In the genomic region with DNA sequence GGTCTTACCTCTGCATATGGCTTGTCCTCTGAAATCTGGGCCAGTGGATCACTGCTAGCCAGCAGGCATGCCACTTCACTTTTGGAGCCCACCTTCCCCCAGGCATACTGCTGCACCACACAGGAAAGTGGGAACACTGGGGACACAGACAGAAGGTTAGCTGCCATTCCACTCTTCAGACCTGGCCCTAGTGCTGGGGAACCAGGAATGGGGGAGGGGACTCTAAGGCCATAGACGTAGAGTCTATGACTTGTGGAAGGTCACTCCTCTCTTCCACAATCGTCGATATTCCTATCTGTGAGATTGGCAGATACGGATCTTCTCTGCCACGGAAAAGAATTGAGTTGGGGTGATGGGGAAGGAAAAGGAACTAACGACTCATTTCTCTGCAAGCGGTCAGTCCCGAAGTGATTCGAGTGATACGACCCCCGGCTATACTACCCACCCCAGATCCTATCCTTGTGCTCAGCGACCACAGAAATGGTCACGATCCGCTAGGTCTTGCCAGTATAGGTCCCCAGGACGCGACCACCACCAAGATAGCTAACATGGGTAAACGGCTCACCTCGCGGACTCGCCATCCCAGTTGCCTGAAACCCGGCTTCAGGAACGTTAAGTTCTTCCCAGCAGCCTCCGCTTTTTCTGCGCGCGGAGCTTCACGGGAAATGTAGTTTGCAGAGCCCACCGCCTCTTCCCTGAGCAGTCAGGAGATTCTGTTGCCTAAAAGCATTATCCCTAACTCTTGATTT, we compare ENCODE assay signal across 8 mouse cellular contexts. TPM values are rescaled to one million over a fixed set of nuclear protein-coding genes. Genes with fewer than 3 reads are reported as not detected.
A peak's percentile ranks its signal among the peaks of the same experiment; 100 is the strongest.
DNase-seq lines count a peak whose midpoint lies in the region; ATAC-seq and TF ChIP-seq lines count a peak whose summit lies in the region.

A gene (minus strand): TSS at position 625 of the 749 bp plus-strand sequence.

- H3K9ac ChIP-seq in embryonic facial prominence, embryonic 14.5 days (ENCODE audit: low read depth, low read length): peak within 1 kb of the TSS; percentile 74
- H3K9ac ChIP-seq in liver, adult 2 months (ENCODE audit: low read depth, low read length): peak within 1 kb of the TSS; percentile 90

- H3K9me3 ChIP-seq in embryonic facial prominence, embryonic 14.5 days (ENCODE audit: control insufficient read depth, low read length): no peaks in the 10 kb centered on the region

- peaks cover 6% of the 10 kb centered on the region; the same call in 1 of the 2 replicates for H3K4me1 ChIP-seq in embryonic facial prominence, embryonic 14.5 days (ENCODE audit: control insufficient read depth, insufficient read depth, low read length)
- H3K4me1 ChIP-seq in liver, adult 2 months (ENCODE audit: control insufficient read depth, insufficient read depth, low read length): peaks cover 11% of the 10 kb centered on the region

- TF ChIP-seq CTCF in liver, adult 2 months (IDR thresholded peaks at IDR 0.05; ENCODE audit: low read depth, low read length): no peak

- peak; percentile 67 for DNase-seq in 416B (ENCODE audit: low read depth)
- peak; percentile 73 for DNase-seq in adrenal gland, postnatal 25 days
- peak; percentile 81 for DNase-seq in embryonic facial prominence, embryonic 14.5 days (ENCODE audit: low spot score)
- peak; percentile 63 for DNase-seq in heart, adult 8-10 months (ENCODE audit: low spot score)
- peak; percentile 72 for DNase-seq in kidney, adult 9 months
- DNase-seq in liver, adult 2 months (ENCODE audit: extremely low read depth, low read depth, low spot score): peak; percentile 59
- DNase-seq in telencephalon, adult 2 months (ENCODE audit: low read depth, low spot score): peak; percentile 76

- peaks cover 35% of the 10 kb centered on the region for H3K36me3 ChIP-seq in embryonic facial prominence, embryonic 14.5 days (ENCODE audit: control insufficient read depth, insufficient read depth, low read length)
- H3K36me3 ChIP-seq in liver, adult 2 months (ENCODE audit: control insufficient read depth, insufficient read depth, low read length): no peaks in the 10 kb centered on the region; the same call in 1 of the 2 replicates
- H3K36me3 ChIP-seq in myocyte (ENCODE audit: control insufficient read depth, insufficient read depth): no peaks in the 10 kb centered on the region

- no peak within 1 kb of the TSS for H3K27ac ChIP-seq in embryonic facial prominence, embryonic 14.5 days (replicated peaks; ENCODE audit: low read depth, low read length)
- no peak within 1 kb of the TSS for H3K27ac ChIP-seq in liver, adult 2 months (replicated peaks; ENCODE audit: insufficient read depth, low read depth, low read length)

- H3K4me3 ChIP-seq in embryonic facial prominence, embryonic 14.5 days (ENCODE audit: low read depth, low read length): peak within 1 kb of the TSS; percentile 70
- peak within 1 kb of the TSS; percentile 84 for H3K4me3 ChIP-seq in liver, adult 2 months (ENCODE audit: insufficient read depth, low read depth, low read length)
- H3K4me3 ChIP-seq in myocyte: peak within 1 kb of the TSS; percentile 60

- 0 out of 2 replicates have a peak, but pooled peaks have one; percentile 23 for TF ChIP-seq POLR2A in liver, adult 2 months (IDR thresholded peaks at IDR 0.05; ENCODE audit: extremely low read depth, insufficient read depth, low read length)
- TF ChIP-seq POLR2A in myocyte (IDR thresholded peaks at IDR 0.05; ENCODE audit: insufficient read length, low read depth): peak; percentile 85

- peak; percentile 47 for ATAC-seq in embryonic facial prominence, embryonic 14.5 days (ENCODE audit: low read depth)

- peak within 1 kb of the TSS; percentile 77 for H3K4me2 ChIP-seq in embryonic facial prominence, embryonic 14.5 days (ENCODE audit: low read depth, low read length)
- H3K4me2 ChIP-seq in myocyte (ENCODE audit: low read depth): peak within 1 kb of the TSS; percentile 84

- no peaks in the 10 kb centered on the region for H3K27me3 ChIP-seq in embryonic facial prominence, embryonic 14.5 days (replicated peaks; ENCODE audit: control insufficient read depth, insufficient read depth, low read length)
- no peaks in the 10 kb centered on the region for H3K27me3 ChIP-seq in liver, adult 2 months (ENCODE audit: control insufficient read depth, insufficient read depth, low read length)
- H3K27me3 ChIP-seq in myocyte (ENCODE audit: control insufficient read depth, insufficient read depth, insufficient read length): no peaks in the 10 kb centered on the region

- no peaks in the 10 kb centered on the region for H3K79me2 ChIP-seq in liver, adult 2 months (ENCODE audit: control insufficient read depth, insufficient read depth, low read length)
- peaks cover 5% of the 10 kb centered on the region for H3K79me2 ChIP-seq in myocyte (ENCODE audit: control insufficient read depth, insufficient read depth)

- WGBS in embryonic facial prominence, embryonic 14.5 days: under 1% methylated on average over 28 of the region's 28 CpGs
- WGBS in liver, adult 2 months: under 1% methylated on average over 28 of the region's 28 CpGs

- H3ac ChIP-seq in myocyte (ENCODE audit: control insufficient read depth, insufficient read length): peak within 1 kb of the TSS; percentile 88

TF ChIP-seq in myocyte, 11 proteins besides CTCF, POLR2A, EP300 and RAD21:
- no peak for TF ChIP-seq SRF (IDR thresholded peaks at IDR 0.05; ENCODE audit: control insufficient read depth, insufficient read length, low read depth)
- TF ChIP-seq POLR2AphosphoS2 (IDR thresholded peaks at IDR 0.05; ENCODE audit: insufficient read length, low read depth): peak; percentile 85
- TF ChIP-seq MYOD1 (IDR thresholded peaks at IDR 0.05; ENCODE audit: control insufficient read depth in 1 of 3, insufficient read length in 2 of 3, low read depth in 2 of 3): no peak

RNA-seq across cellular contexts. Expression of the gene that starts here (rescaled TPM):
- total RNA-seq in adrenal gland, postnatal 25 days (2021): 37.2 and 46.9 TPM in 2 replicates
- polyA plus RNA-seq in embryonic facial prominence, embryonic 14.5 days (2014; fragmentation: Nextera tagmentation; extraction: Ambion mirVana): 40.4 and 44.5 TPM in 2 replicates
- 100 to 1,000 TPM; 127 to 162 (median 147) TPM for total RNA-seq in heart, adult 8-10 months (2022)
- total RNA-seq in liver, adult 2 months (2014; rRNA removed): 8.9 and 9.4 TPM in 2 replicates
- polyA plus RNA-seq in liver, adult 2 months (2012; rRNA removed): 12.2 and 14.5 TPM in 2 replicates
- 89.6 TPM for polyA plus RNA-seq in myocyte (2012; fragmentation: generic; extraction: Trizol)
